Mouse (Mus musculus) liver, postnatal 0 days (tissue): ENCODE measurements around the gene Cdh23. TPM values are rescaled to one million over a fixed set of nuclear protein-coding genes. Genes with fewer than 3 reads are reported as not detected.

Experiments used
- ATAC-seq: fragments of 200-750 bp; cut with Nextera tagmentation; 2 replicates; pipeline ENCODE4 v1.8.0; 2017; ENCODE audit warnings: mild to moderate bottlenecking, moderate library complexity
- DNase-seq: peaks from one replicate; pipeline ENCODE4 v3.0.0-alpha.2; 2016
- H3K27ac ChIP-seq: fragments of 300-500 bp; sonication (generic); 2 replicates; pipeline ENCODE4 v1.5.1; 2014; ENCODE audit warnings: antibody characterized with exemption, moderate library complexity, mild to moderate bottlenecking, low read depth
- H3K27me3 ChIP-seq: fragments of 300-500 bp; sonication (generic); 2 replicates; pipeline ENCODE4 v1.6.1; 2014; ENCODE audit warnings: low read length, control low read depth, mixed read lengths; ENCODE audit not compliant: insufficient read depth
- H3K36me3 ChIP-seq: fragments of 300-500 bp; sonication (generic); replicated peaks from 2 replicates; pipeline ENCODE4 v1.6.1; 2014; ENCODE audit warnings: mild to moderate bottlenecking, control low read depth, low read length, moderate library complexity, mixed read lengths; ENCODE audit not compliant: insufficient read depth
- H3K4me1 ChIP-seq: fragments of 300-500 bp; sonication (generic); 2 replicates; pipeline ENCODE4 v1.6.1; 2014; ENCODE audit warnings: antibody characterized with exemption, mild to moderate bottlenecking, control low read depth; ENCODE audit not compliant: insufficient read depth
- H3K4me2 ChIP-seq: fragments of 300-500 bp; sonication (generic); 2 replicates; pipeline ENCODE4 v1.6.1; 2014; ENCODE audit warnings: low read depth, mild to moderate bottlenecking, low read length, moderate library complexity, mixed read lengths
- H3K4me3 ChIP-seq: fragments of 300-500 bp; sonication (generic); 2 replicates; pipeline ENCODE4 v1.5.1; 2014; ENCODE audit warnings: low read depth, low read length
- H3K9ac ChIP-seq: fragments of 300-500 bp; sonication (generic); replicated peaks from 2 replicates; pipeline ENCODE4 v1.6.1; 2014; ENCODE audit warnings: mild to moderate bottlenecking, moderate library complexity
- H3K9me3 ChIP-seq: fragments of 300-500 bp; sonication (generic); 2 replicates; pipeline ENCODE4 v1.6.1; 2016; ENCODE audit warnings: mild to moderate bottlenecking, control low read depth, low read length, mixed read lengths
- CTCF ChIP-seq: sonication (generic); IDR thresholded peaks from 2 replicates; pipeline ENCODE4 v1.5.1; 2016; ENCODE audit warnings: antibody characterized with exemption, low read depth
- EP300 ChIP-seq: IDR thresholded peaks from 2 replicates; pipeline ENCODE4 v1.6.1; 2016; ENCODE audit warnings: antibody characterized with exemption, low read depth, mild to moderate bottlenecking
- WGBS: fragments of 180-500 bp; shearing (Covaris S2); extraction: QIAGEN DNeasy Blood & Tissue Kit; methylation state at CpG from one replicate; pipeline ENCODE4 v1.1.7; 2014; ENCODE audit not compliant: insufficient replicate concordance; 5-methylcytosine and 5-hydroxymethylcytosine counted together
- polyA plus RNA-seq: library from polyadenylated mRNA; unstranded; fragments of >200 nt; fragmentation: Nextera tagmentation; extraction: Ambion mirVana; gene quantifications from 2 replicates; pipeline ENCODE4 v1.2.1, GENCODE M21; 2015

Gene Cdh23
- polyA plus RNA-seq, 1 experiment from 2014 or later, result 0.28 TPM

- TF ChIP-seq CTCF (no peak), EP300 (no peak)
- ATAC-seq (no peak), DNase-seq (no peak)
- no peaks in the 10 kb centered on the region for H3K36me3 ChIP-seq
- no peak overlapping the region for H3K4me2 ChIP-seq
- H3K4me1 ChIP-seq, result peaks cover 13% of the 10 kb centered on the region
- H3K27ac ChIP-seq, result no peak overlapping the region
- WGBS, result 77% methylated on average over 8 of the region's 8 CpGs
- H3K27me3 ChIP-seq, result no peaks in the 10 kb centered on the region
- no peaks in the 10 kb centered on the region for H3K9me3 ChIP-seq
- no peak overlapping the region for H3K4me3 ChIP-seq
- no peak overlapping the region for H3K9ac ChIP-seq
These were observed 429.4 kb downstream of the Cdh23 start for GRCm38 (mm10) chr10:60266842-60267401.

- no peaks in the 10 kb centered on the region for H3K9me3 ChIP-seq
- peaks cover 17% of the 10 kb centered on the region for H3K4me1 ChIP-seq
- H3K4me3 ChIP-seq, result no peak overlapping the region
- TF ChIP-seq EP300 (no peak), CTCF (no peak)
- no peaks in the 10 kb centered on the region for H3K27me3 ChIP-seq
- H3K4me2 ChIP-seq, result no peak overlapping the region
- no peaks in the 10 kb centered on the region for H3K36me3 ChIP-seq
- no peak overlapping the region for H3K9ac ChIP-seq
- no peak for ATAC-seq
- no peak for DNase-seq
- 70% methylated on average over 10 of the region's 10 CpGs for WGBS
- no peak overlapping the region for H3K27ac ChIP-seq
These were observed 431.0 kb downstream of the Cdh23 start for GRCm38 (mm10) chr10:60265252-60265651.

- no peaks in the 10 kb centered on the region for H3K9me3 ChIP-seq
- no peak overlapping the region for H3K27ac ChIP-seq
- no peaks in the 10 kb centered on the region for H3K36me3 ChIP-seq
- peaks cover 21% of the 10 kb centered on the region for H3K4me1 ChIP-seq
- H3K4me2 ChIP-seq, result no peak overlapping the region
- DNase-seq (no peak), ATAC-seq (no peak)
- H3K9ac ChIP-seq, result no peak overlapping the region
- H3K4me3 ChIP-seq, result no peak overlapping the region
- TF ChIP-seq CTCF (no peak), EP300 (no peak)
- no peaks in the 10 kb centered on the region for H3K27me3 ChIP-seq
- 62% methylated on average over 7 of the region's 7 CpGs for WGBS
These were observed 432.9 kb downstream of the Cdh23 start for GRCm38 (mm10) chr10:60263351-60263750.

- Histone ChIP-seq H3K9ac (no peak overlapping the region), H3K27ac (peak overlapping the region; percentile 62; the same call in 1 of the 2 replicates), H3K27me3 (no peaks in the 10 kb centered on the region), H3K36me3 (no peaks in the 10 kb centered on the region), H3K9me3 (no peaks in the 10 kb centered on the region), H3K4me2 (no peak overlapping the region), H3K4me3 (no peak overlapping the region), H3K4me1 (peaks cover 21% of the 10 kb centered on the region)
- DNase-seq (peak; percentile 87), ATAC-seq (peak; percentile 75)
- WGBS, result 6% methylated on average over 3 of the region's 3 CpGs
- TF ChIP-seq CTCF (no peak), EP300 (peak; percentile 64)
These were observed 433.9 kb downstream of the Cdh23 start for GRCm38 (mm10) chr10:60262386-60262785.

- no peaks in the 10 kb centered on the region for H3K9me3 ChIP-seq
- no peak for DNase-seq
- peak overlapping the region; percentile 41; the same call in 1 of the 2 replicates for H3K27ac ChIP-seq
- H3K4me3 ChIP-seq, result no peak overlapping the region
- peaks cover 25% of the 10 kb centered on the region for H3K4me1 ChIP-seq
- TF ChIP-seq CTCF, result no peak
- H3K27me3 ChIP-seq, result no peaks in the 10 kb centered on the region
- no peak overlapping the region for H3K4me2 ChIP-seq
- WGBS, result 53% methylated on average over 5 of the region's 5 CpGs
- no peaks in the 10 kb centered on the region for H3K36me3 ChIP-seq
- no peak for ATAC-seq
- H3K9ac ChIP-seq, result no peak overlapping the region
These were observed 434.8 kb downstream of the Cdh23 start for GRCm38 (mm10) chr10:60261530-60261929.

GRCm38 (mm10) chr10:60260557-60261294 is 435.6 kb downstream of the Cdh23 start:
- TF ChIP-seq EP300 (no peak), CTCF (no peak)
- ATAC-seq, result peak; percentile 53
- H3K27ac ChIP-seq, result peak overlapping the region; percentile 65
- no peak overlapping the region for H3K4me2 ChIP-seq
- H3K4me1 ChIP-seq, result peaks cover 26% of the 10 kb centered on the region
- peak; percentile 59 for DNase-seq
- H3K9me3 ChIP-seq, result no peaks in the 10 kb centered on the region
- H3K36me3 ChIP-seq, result no peaks in the 10 kb centered on the region
- H3K4me3 ChIP-seq, result no peak overlapping the region
- no peaks in the 10 kb centered on the region for H3K27me3 ChIP-seq
- no peak overlapping the region for H3K9ac ChIP-seq
- WGBS, result 64% methylated on average over 5 of the region's 5 CpGs
